Mouse (Mus musculus): ENCODE measurements around the gene 2200002J24Rik.

DNA sequence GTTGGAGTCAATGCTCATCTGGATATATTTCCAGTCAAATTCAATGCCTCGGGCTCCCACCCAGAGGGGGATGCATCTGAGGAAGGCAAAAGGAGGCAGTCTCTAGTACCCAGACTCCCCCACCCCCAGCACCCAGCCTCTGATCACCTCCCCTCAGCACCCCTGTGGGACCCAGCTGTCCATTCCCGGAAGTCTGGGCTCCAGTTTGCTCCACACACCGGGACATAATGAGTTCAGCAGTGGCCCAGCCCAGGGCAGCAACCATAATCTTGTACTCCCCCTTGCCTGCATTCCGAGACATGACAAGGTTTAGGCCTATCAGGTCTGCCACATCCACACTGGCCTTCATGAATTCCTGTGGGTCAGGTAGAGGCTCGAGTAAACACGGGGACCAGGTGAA, 29.5 kb downstream of the 2200002J24Rik start:
- TF ChIP-seq POLR2A (IDR thresholded peaks at IDR 0.05; ENCODE audit: low read depth, low read length) (no peak), CTCF (conservative IDR thresholded peaks at IDR 0.05; ENCODE audit: insufficient read depth, insufficient read length, low read depth, low read length) (no peak)

Data from kidney, adult 2 months (tissue).